Mouse (Mus musculus) layer of hippocampus, adult 9-10 months (tissue): ENCODE results near the gene Sh2d5.

ENCODE experiments used
- DNase-seq: peaks from one replicate; pipeline ENCODE4 v3.0.0; 2022; ENCODE audit warnings: low spot score

The Sh2d5 gene

DNA sequence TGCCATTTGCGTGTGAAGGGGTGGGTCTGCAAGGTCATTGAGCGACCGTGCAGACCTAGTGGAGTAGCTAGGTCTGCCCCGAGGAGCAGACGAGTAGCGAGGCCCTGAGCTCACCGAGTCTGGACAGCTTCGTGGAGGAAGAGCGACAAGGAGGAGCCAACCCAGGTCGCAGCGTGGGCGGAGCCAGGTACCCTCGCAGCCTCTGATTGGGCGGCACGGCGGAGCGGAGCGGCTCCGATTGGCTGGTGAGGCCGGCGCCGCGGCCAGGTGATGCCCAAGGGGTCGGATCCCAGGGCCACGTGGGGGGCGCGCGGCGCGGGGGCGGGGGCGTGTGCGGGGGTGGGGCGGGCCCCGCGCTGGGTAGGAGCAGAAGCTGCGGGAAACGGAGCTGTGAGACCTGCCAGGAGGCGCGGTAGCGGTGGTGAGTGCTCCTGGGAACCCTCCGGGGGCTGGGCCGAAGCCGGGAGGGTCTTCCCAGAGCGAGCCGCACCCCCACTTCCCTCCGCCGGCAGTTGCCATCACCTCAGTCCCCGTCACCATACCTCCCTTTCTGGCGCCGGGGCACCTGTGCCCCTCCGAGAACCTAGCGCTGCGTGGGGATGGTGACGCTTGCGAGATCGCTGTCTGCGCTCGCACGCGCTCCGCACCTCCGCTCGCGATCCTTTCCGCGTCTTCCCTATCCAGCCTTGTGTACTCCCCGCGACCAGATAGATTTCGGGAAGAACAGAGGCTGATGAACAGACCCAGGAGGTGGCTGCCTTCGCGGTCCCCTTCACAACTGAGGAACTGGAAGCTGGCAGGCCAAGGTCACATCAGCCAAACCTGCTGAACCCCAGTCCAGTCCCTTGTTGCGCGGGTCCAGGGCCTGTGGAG is at the start of gene Sh2d5, which contains the start of gene Kif17:
Gene Sh2d5 (plus strand): TSS at position 316 of the 873 bp plus-strand sequence.
Gene Kif17 (plus strand): TSS at position 348 of the 873 bp plus-strand sequence.
- DNase-seq: no peak

DNA sequence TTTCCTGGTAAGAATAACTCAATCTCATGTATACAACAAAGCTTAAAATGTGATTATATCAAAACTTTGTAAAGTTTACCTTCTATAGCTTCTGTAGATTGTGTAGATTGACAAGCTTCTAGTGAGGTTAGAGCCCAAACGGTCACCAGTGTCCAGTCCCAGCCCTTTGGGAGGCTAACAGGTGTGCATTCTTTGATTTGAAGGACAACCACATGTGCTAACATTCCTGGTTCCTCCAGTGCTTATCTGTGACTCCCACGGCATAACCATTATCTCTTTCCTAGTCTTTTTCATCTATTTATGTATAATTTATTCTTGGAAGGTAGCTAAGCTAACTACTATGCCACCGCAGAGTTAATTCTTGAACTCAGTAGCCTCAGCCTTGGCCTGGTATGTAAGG is 49.4 kb upstream of the Sh2d5 start:
- no peak for DNase-seq

DNA sequence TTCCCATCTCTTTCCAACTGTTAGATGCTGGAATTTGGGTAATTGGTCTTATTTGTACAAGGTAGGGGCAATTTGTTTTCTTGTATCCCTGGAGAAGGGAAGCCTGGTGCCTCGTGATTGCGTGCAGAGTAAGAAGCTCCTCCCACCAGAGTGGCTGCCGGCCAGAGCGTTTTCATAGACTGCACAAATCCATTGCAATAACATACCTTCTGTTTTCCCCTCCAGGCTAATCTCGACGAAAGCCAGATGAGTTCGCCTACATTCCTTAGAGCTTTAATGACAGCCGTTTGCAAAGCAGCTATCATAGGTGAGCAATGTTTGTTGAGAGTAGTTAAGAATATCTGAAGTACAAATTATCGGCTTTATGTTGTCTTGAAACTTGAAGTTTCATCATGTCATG is 48.5 kb upstream of the Sh2d5 start:
- DNase-seq: no peak

DNA sequence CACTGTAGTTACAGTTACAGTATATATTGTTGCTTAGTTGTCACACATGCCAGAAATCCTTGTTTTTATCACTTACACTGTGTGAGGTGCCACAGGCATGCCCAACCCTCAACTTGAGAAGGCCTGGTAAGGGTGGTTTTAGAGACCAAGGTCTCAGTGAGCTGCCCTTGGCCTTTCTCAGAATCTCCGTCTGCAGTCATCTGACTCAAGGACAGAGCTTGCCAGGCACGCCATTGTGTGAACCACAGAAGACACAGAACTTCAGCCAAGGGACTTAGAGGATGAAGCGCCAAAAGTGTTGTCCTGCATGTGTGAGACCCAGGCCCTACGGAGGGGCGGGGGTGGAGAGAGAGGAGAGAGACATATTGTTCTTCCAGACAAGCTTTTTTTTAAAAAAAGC is 40.1 kb upstream of the Sh2d5 start:
- DNase-seq: no peak

DNA sequence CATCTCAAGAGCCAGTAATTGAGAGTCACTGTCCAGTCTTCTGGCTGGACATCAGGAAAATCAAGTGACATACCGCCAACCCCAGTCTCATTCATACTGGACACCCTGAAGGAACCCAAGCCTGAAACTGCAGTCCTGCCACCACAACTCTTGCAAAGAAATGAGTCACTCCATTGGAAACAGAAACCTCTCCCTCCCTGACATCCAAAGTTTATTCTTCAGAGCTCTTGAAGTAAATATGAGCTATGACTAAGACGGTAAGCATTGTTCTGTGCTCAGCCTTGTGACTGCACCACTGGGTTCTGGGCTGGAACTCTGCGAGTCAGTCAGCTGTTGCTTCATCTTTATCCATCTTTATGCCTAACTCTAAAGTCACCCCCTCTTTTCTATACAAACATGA is 36.3 kb upstream of the Sh2d5 start:
- no peak for DNase-seq

DNA sequence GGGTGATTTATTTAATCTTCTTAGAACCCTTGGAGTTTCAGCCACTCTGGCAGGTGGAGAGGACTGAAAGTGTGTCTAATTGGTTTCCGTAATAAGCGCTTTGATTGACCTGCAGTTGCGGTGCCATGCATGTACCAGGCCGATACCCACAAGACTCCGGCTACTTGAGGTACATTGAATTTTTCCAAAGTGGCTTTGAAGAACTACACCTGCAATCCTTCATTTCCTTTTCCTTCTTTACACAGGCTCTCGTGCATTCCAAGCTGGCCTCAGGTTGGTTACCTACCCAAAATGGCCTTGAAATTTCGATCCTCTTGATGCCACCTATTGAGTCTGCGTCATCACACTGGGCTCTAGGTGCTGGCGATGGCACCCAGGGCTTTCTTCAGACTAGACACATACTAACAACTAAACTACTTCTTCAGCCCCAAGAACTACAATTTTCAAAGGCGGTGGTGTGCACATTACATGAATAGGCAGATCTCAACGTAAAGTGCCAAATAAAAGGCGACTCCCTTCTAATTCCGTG is 34.5 kb upstream of the Sh2d5 start:
- DNase-seq: peak; percentile 26

DNA sequence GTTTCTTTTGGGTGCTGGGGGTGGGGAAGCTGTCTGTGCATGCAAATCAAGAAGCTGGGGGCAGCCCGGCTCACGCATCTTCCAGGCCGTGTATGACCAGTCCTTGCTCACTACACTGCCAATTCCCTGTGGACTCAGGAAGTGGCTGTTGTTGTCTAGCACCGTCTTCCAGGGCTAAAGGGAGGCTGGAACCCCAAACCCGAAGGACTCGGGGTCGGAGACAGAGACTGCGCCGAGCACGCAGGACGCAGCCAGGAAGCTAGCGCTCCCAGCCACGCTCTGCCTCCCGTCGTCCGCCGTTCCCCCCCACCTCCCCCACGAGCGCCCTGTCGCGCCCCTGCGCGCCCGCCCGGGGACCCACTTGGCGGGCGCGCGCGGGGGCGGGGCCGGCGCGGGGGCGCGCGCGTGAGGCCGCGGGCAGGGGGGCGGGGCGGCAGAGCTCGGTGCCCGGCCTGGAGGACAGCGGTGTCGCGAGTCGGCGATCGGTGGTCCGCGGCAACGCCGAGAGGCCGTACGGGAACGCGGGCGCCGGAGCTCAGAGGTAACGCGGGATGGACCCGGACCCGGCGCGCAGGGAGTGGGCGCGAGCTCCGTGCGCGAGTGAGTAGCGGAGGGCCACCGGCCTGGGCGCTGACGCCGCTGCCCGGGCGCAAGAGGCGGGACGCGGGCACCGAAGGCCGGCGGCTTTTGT is 33.9 kb upstream of the Sh2d5 start, which contains the start of gene Hp1bp3:
Gene Hp1bp3 (plus strand): TSS at position 97 of the 691 bp plus-strand sequence.
- DNase-seq: peak; percentile 25

DNA sequence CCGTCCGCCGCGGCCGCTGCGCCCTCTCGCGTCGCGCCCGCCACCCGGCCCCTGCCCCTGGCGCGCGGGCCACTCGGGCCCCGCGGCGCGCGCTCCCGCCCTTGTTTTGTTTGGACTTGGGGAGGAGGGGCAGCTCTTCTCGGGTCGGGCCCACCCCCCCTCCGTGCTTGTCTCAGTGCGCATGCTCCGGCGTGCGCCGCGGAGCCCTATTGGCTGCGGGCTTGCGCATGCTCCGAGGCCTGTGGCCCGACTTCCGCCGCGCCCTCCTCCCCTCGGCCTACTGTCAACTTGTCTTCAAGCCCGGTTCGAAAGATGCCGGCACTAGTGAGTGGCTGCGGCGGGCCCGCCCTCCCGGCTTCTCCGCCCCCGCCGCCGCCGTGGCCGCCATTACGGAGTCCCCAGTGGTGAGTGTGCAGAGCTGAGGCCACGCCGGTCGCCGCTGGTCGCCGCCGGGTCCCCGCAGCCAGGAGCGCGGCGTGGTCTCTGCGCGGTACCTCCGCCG is 33.3 kb upstream of the Sh2d5 start:
- DNase-seq: peak; percentile 93

DNA sequence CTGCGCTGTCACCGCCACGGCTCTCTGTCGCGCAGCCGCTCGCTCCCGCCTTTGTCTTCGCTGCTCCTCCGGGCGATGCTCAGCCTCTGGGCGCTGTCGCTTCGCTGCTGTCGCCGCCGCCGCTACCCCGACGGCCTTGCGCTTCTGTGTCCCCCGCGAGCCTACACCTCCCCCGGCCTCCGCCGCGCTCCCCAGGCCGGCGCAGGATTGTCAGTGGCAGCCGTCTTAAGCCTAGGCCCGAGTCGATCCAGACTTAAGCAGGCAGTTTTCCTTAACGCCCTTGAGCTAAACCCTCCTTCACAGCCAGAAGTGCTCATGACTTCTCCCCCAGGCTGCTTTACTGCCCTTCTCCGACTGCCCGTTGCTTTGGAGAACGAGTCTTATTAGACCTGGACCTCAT is 32.8 kb upstream of the Sh2d5 start:
- DNase-seq: no peak

DNA sequence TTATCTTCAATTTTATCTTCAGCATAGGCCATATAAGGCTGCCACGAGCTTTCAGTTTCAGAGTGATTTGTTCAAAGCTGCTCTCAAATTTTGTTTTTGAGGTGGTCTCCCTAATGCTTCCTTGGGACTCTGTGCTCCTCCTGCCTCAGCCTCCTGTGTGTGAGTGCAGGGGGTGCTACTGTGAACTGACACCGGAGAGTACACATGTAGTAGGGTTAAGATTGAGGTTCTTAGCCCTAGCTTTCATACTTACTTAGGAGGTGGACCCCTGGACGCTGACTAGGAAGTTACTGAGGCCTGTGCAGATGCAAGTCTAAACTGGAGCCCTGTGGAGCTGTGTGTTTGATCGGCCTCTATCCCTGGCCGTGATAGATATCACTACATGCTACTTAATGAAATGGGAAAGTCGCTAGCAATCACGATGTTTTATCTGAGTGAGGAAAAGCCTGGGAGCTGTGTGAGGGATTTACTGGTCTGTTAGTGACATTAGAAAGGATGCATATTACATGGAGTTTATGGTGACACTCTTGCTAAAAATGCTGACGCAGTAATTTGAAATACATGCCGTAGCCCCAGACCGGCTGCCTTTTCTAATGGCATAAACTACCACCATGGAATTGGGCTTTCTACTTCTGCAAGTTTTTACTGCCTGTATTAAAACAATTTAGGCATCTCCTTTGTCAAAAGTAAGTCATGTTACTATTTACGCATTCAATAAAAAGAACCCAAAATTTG is 32.1 kb upstream of the Sh2d5 start:
- DNase-seq: no peak

DNA sequence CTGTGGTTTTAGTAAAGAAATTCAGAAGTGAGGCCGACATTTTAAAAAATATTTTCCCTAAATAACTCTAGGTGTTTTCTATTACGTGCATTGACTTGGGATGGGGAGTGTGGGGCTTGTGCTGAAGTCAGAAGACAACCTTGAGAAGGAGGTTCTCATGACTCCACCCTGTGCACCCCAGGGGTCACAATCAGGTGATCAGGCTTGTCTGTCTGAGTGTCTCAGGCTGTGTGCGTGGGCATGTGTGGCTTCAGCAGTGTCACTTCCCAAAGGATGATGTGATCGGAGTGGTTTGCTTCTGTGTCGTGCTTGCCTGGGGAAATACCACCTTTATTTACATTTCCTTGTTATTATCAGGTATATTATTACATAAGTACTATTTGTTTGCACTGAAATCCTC is 30.9 kb upstream of the Sh2d5 start:
- no peak for DNase-seq

DNA sequence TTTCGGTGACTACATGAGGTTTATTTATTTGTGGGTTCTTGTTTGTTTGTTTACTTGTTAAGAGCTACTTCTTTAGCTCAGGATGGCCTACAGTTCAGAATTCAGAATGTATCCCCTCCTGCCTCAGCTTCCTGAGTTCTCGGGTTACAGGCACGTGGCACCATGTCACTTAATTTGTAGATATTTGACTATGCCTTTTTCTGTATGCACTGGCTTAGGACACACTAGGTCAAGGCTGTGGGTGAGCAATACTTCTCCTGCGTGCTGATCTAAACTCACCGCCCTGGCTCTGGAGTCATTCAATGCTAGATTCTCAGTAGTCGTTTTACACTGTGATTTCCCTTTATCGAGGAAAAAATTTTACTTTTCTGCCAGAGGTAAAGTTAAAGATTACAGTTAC is 29.4 kb upstream of the Sh2d5 start:
- DNase-seq: no peak

DNA sequence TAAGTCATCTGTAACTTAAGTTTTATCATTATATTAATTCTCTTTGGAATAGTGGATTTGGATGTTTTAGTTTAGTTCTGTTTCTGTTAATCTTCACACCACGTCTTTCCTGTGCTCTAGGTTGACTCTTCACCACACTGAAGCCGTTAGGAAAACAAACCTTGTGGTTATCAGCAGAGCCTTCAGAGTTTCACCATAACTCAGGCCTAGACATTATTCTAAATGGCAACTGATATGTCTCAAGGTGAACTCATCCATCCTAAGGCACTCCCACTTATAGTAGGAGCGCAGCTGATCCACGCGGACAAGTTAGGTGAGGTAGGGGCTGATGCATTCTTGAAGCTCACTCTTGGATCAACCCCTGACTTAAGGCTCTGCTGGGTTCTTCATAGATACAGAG is 28.8 kb upstream of the Sh2d5 start:
- no peak for DNase-seq

DNA sequence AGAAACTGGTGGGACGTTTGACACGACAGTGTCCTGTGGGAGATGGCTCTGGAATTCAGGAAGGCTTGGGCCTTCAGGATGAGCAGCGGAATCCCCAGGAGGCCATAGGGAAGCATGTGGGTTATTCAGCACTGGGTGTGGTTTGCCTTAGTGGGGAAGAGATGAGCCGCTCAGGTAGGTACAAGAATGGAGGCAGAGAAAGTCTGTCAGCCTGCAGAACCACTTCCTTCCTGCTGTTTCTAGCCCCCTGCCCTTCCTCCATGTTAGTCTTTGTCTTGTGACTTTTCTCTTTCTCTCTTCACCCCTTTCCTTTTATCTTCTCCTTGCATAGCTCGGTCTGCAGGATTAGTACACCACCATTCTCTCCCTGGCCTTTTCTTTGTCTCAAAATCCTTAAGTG is 27.8 kb upstream of the Sh2d5 start:
- DNase-seq: no peak

DNA sequence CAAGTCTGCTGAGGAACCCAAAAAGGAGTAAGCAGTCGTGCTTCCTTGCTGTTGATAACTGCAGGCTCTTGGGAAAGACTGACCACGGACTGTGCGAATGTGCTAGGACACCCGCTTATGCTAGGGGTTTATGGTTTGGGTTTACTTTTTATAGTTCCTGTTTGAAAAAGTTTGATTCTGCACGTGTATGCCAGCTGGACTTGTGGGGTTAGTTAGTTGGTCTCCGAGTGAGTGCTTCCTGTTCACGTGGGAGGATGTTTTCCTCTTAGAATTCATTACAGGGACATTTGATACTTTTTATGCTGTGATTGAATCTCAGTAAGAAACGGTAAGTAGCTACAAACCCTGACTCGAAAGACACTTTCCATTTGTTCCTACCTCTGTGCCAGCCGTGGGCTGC is 26.6 kb upstream of the Sh2d5 start:
- no peak for DNase-seq

DNA sequence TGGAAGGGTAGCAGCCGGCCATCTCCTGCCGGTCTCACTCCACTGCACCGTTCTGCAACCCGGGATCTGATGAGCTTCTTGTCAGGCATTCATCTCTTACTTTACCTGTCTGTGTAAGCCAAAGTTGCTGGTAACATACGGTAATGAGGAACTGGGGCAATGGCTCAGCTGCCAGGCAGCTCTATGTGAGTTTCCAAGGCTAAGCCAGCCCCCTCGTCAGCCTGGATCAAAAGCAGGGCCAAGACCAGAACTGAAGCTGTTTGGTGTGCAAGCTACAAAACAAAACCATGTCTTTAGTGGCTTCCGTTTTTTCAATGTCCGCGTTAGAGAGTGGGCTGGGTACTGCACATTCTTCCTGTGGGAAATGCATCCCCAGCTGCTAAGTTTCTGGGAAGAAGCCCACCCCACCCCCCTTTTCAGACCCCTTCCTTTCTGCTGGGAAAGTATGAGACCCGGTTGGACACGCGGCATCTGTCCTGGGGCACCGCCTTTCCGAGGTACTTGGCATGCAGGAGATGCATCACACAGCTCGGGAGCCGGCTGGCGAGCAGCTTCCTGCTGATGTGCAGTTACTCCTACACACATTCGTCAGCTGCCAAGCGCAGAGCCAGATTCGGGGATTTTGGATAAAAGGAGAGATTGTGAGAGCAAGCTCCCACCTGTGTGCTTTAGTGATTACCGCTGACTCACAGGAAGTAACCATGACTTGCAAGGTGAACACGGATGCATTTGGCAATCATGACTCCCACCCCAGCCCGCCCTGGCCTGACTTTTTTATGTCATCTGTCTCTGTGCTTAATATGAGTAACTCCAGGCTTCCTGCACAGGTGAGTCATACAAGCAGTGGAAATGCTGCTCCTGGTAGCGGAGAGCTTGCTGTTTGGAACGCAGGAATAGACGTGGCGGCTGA is 3.2 kb upstream of the Sh2d5 start:
- DNase-seq: peak; percentile 51

DNA sequence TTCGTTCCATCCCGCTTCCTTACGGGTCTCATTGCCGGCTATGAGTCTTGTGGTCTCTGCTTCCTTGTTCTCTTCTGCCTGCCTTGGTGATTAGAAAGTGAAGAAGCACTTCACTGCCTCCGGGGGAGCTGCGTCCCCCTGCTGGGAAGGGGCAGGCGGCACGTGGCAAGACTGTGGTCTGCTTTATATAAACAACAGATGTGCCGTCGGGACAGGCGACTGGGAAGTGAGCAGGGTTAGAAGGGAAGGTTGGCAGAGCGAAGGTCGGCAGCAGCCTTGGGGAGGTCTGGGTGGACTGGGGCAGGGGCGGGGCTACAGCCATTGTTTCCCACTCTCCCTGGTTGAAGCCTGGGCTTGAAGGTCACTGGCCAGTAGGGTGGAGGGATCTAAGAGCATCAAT is 1.6 kb downstream of the Sh2d5 start:
- no peak for DNase-seq

DNA sequence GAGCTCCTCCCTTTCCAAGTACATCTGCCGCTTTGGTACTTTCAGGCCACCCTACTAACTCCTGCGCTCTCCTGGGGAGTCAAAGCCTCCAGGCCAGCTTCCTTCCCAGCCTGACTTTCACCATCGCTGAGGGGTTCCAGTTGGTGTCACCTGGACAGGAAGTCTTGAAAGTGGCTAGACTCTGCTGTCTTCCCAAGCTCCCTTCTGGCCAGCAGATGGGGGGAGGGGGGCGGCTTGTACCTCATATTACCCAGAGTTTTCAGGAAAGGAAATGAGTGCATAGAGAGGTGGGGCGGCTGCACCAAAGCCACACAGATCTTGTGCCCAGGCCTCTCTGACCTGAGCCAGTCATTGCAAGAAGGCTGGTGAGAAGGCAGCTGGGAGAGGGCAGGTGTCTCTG is 2.0 kb downstream of the Sh2d5 start:
- no peak for DNase-seq

DNA sequence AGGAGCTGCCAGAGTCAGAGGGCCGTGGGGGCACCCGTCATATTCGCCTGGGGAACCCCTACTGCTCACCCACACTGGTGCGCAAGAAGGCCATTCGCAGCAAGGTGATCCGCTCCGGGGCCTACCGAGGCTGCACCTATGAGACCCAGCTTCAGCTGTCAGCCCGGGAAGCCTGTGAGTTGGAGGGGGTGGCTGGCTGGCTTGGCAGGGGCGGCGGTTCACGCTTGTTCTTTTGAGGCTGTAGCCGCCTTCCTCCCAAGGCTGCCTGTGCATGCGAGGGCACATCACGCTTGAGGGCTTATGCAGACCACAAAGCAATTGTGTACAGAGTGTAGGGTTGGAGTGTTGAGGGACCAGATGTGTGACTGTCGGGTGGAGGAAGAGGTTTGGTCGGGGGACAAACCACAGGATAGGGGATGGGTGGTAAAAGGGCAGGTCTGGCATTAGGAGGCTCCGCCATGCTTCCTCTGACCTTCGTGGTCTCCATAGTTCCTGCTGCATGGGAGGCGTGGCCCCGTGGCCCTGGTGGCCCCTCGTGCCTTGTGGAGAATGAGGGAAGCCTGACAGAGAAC is 7.0 kb downstream of the Sh2d5 start:
- no peak for DNase-seq

DNA sequence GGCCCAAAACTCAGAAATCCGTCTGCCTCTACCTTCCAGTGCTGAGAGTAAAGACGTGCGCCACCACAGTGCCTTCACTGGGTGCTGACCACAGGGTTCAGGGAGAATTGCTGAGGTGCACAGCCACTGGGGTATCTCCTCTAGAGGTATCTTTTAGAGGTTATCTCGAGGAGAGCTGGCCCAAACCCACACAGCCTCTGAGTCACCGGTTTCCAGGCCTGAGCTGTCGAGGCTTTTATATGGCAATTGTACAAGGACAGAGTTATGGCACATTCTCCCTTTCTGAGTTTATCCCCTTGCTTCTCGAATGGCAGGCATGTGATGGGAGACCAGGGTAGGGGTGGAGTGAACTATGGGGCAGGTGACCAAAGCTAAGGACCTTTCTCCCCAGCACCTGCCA is 8.5 kb downstream of the Sh2d5 start:
- DNase-seq: no peak

DNA sequence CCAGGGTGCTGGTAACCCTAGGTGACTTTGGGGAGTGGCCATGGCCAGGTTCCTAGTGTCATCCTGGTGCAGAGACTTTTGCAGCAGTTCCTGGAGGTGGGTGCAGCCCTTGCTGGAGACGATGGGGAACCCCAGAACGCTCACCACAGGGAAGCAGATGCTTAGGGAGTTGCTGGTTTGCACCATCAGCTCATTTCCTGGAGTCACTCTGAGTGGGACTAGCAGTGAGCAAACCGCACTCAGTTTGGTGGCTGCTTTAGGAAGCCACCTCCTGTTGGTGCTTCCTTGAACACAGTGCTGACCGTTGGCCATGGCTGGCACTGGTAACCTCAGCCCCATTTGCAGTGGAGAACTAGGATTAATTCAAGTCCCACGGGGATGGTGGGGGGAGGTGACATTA is 9.3 kb downstream of the Sh2d5 start:
- no peak for DNase-seq
